Mouse (Mus musculus) thymus, adult 2 months (tissue): ENCODE data around the gene Efhd1.

ENCODE experiments used
- CTCF ChIP-seq: fragments of 200-500 bp; IDR thresholded peaks from 2 replicates; pipeline ENCODE4 v1.5.1; 2012; ENCODE audit warnings: mild to moderate bottlenecking, control low read depth, low read length, moderate library complexity, borderline replicate concordance; ENCODE audit not compliant: control insufficient read depth, poor library complexity, insufficient read depth; ENCODE audit errors: extremely low read depth
- POLR2A ChIP-seq: fragments of 200-500 bp; IDR thresholded peaks from 2 replicates; pipeline ENCODE4 v1.6.1; 2012; ENCODE audit warnings: mild to moderate bottlenecking, low read length, control low read depth, moderate library complexity; ENCODE audit not compliant: control insufficient read depth, poor library complexity, insufficient read depth; ENCODE audit errors: extremely low read depth

DNA sequence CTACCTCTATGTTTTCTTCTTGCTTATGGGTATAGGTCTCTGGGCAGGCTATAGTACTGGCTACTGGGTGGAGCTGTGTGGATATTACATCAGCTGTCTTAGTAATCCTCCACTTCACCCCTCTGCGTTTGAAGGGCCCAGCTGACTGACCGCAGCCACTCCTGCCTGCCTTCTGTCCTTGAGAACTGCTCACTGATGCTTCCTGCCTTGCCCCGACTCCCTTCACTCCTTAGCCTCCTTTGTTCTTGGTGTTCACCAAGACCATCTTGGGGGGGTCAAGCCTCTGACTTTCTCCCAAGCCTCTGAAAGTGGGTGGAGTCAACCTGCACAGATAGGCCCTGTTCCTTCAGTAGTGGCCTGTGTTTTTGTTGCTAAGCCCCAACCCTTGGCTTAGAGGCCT lies 8.3 kb downstream of the Efhd1 start:
- TF ChIP-seq CTCF (no peak), POLR2A (no peak)
